Comparison of ENCODE assay signal across 8 mouse cellular contexts in genomic region chr10:78457495-78458347, GRCm38 (mm10). TPM values are rescaled to one million over a fixed set of nuclear protein-coding genes. Genes with fewer than 3 reads are reported as not detected.
DNase-seq lines count a peak whose midpoint lies in the region; ATAC-seq and TF ChIP-seq lines count a peak whose summit lies in the region.

No protein-coding gene starts in this region.

- peaks cover 19% of the 10 kb centered on the region for H3K4me1 ChIP-seq in embryonic facial prominence, embryonic 15.5 days
- H3K4me1 ChIP-seq in heart, embryonic 14.5 days (ENCODE audit: control insufficient read depth in 2 of 2, insufficient read depth in 2 of 2, low read length in 2 of 2): peaks cover 5 to 9% of the 10 kb centered on the region in 2 experiments; a peak in 2 of 4 replicates
- H3K4me1 ChIP-seq in kidney, postnatal 0 days (replicated peaks; ENCODE audit: insufficient read depth, low read length): 0 out of 2 replicates have a peak, but pooled peaks cover 6% of the 10 kb centered on the region
- peaks cover 43% of the 10 kb centered on the region for H3K4me1 ChIP-seq in small intestine, adult 2 months (ENCODE audit: control insufficient read depth, insufficient read depth, insufficient read length, low read length)

- peak; percentile 35; the same call in 1 of the 2 replicates for TF ChIP-seq POLR2A in small intestine, adult 2 months (IDR thresholded peaks at IDR 0.05; ENCODE audit: low read depth, low read length)

- TF ChIP-seq CTCF in kidney, postnatal 0 days (IDR thresholded peaks at IDR 0.05; ENCODE audit: low read depth): peak; percentile 26; the same call in 1 of the 2 replicates
- peak; percentile 48; the same call in 1 of the 2 replicates for TF ChIP-seq CTCF in small intestine, adult 2 months (IDR thresholded peaks at IDR 0.05; ENCODE audit: extremely low read depth, insufficient read length, insufficient replicate concordance, low read depth, low read length)

- H3K9me3 ChIP-seq in embryonic facial prominence, embryonic 15.5 days (replicated peaks): no peaks in the 10 kb centered on the region
- no peaks in the 10 kb centered on the region for H3K9me3 ChIP-seq in heart, embryonic 14.5 days (ENCODE audit: control insufficient read depth, low read length)
- no peaks in the 10 kb centered on the region for H3K9me3 ChIP-seq in kidney, postnatal 0 days (replicated peaks; ENCODE audit: low read length)

- no peak for ATAC-seq in embryonic facial prominence, embryonic 15.5 days (ENCODE audit: insufficient number of reproducible peaks, low FRiP score, low TSS enrichment, low read depth)
- no peak for ATAC-seq in heart, embryonic 14.5 days (ENCODE audit: insufficient number of reproducible peaks, insufficient read depth, low FRiP score, low read depth)
- ATAC-seq in kidney, postnatal 0 days (replicated peaks; ENCODE audit: low FRiP score, low read depth): peak; percentile 52

- no peak overlapping the region for H3K9ac ChIP-seq in embryonic facial prominence, embryonic 15.5 days
- H3K9ac ChIP-seq in heart, embryonic 14.5 days (ENCODE audit: low read length): no peak overlapping the region
- no peak overlapping the region for H3K9ac ChIP-seq in kidney, postnatal 0 days (ENCODE audit: low read depth, low read length)

- no peaks in the 10 kb centered on the region for H3K36me3 ChIP-seq in embryonic facial prominence, embryonic 15.5 days
- no peaks in the 10 kb centered on the region for H3K36me3 ChIP-seq in heart, embryonic 14.5 days (ENCODE audit: control insufficient read depth, insufficient read depth, low read length)
- H3K36me3 ChIP-seq in kidney, postnatal 0 days (ENCODE audit: insufficient read depth, low read length): no peaks in the 10 kb centered on the region
- H3K36me3 ChIP-seq in small intestine, adult 2 months (ENCODE audit: control insufficient read depth, insufficient read depth, low read length): no peaks in the 10 kb centered on the region

- H3K4me2 ChIP-seq in embryonic facial prominence, embryonic 15.5 days (replicated peaks): peak overlapping the region; percentile 24
- H3K4me2 ChIP-seq in heart, embryonic 14.5 days (ENCODE audit: low read length): peak overlapping the region; percentile 17
- peak overlapping the region; percentile 28; the same call in 1 of the 2 replicates for H3K4me2 ChIP-seq in kidney, postnatal 0 days (ENCODE audit: low read length)

- peak; percentile 60 for DNase-seq in urinary bladder, postnatal 25 days (ENCODE audit: low spot score)
- DNase-seq in urinary bladder, postnatal 10 days (ENCODE audit: low spot score): no peak
- peak; percentile 71 for DNase-seq in kidney, postnatal 0 days (ENCODE audit: low spot score)
- peak; percentile 72 for DNase-seq in lung, postnatal 14 days
- DNase-seq in cerebellum, postnatal 25 days: no peak

- no peaks in the 10 kb centered on the region for H3K27me3 ChIP-seq in embryonic facial prominence, embryonic 15.5 days
- H3K27me3 ChIP-seq in heart, embryonic 14.5 days (ENCODE audit: control insufficient read depth, insufficient read depth, low read length): no peaks in the 10 kb centered on the region
- H3K27me3 ChIP-seq in kidney, postnatal 0 days (ENCODE audit: insufficient read depth, low read length): no peaks in the 10 kb centered on the region
- no peaks in the 10 kb centered on the region for H3K27me3 ChIP-seq in small intestine, adult 2 months (ENCODE audit: control insufficient read depth, insufficient read depth, low read length)

- H3K4me3 ChIP-seq in embryonic facial prominence, embryonic 15.5 days (replicated peaks): no peak overlapping the region
- no peak overlapping the region for H3K4me3 ChIP-seq in heart, embryonic 14.5 days (ENCODE audit: control insufficient read depth in 1 of 2, insufficient read depth in 1 of 2, low read depth in 1 of 2, low read length in 2 of 2)
- H3K4me3 ChIP-seq in kidney, postnatal 0 days (replicated peaks; ENCODE audit: low read depth, low read length): no peak overlapping the region
- H3K4me3 ChIP-seq in small intestine, adult 2 months (ENCODE audit: low read depth, low read length): peak overlapping the region; percentile 42

- 32% methylated on average over 10 of the region's 10 CpGs for WGBS in embryonic facial prominence, embryonic 15.5 days
- 28% methylated on average over 10 of the region's 10 CpGs for WGBS in heart, embryonic 14.5 days
- WGBS in kidney, postnatal 0 days: 20% methylated on average over 10 of the region's 10 CpGs
- 30% methylated on average over 10 of the region's 10 CpGs for WGBS in small intestine, adult 2 months

- peak overlapping the region; percentile 51; the same call in 1 of the 2 replicates for H3K27ac ChIP-seq in embryonic facial prominence, embryonic 15.5 days (replicated peaks)
- no peak overlapping the region for H3K27ac ChIP-seq in heart, embryonic 14.5 days (replicated peaks in 1 of 2; ENCODE audit: control insufficient read depth in 1 of 2, insufficient read depth in 1 of 2, low read depth in 2 of 2, low read length in 2 of 2)
- peak overlapping the region; percentile 56; the same call in 1 of the 2 replicates for H3K27ac ChIP-seq in kidney, postnatal 0 days
- peak overlapping the region; percentile 79 for H3K27ac ChIP-seq in small intestine, adult 2 months (ENCODE audit: insufficient read depth, low read depth, low read length)

RNA-seq across cellular contexts. Expression of gene Pdxk, which starts 7.1 kb away (rescaled TPM):
- 12.7 and 14.1 TPM in 2 replicates for polyA plus RNA-seq in embryonic facial prominence, embryonic 15.5 days (2015; fragmentation: Nextera tagmentation; extraction: Ambion mirVana)
- 4.0 and 4.5 TPM in 2 replicates for polyA plus RNA-seq in heart, embryonic 14.5 days (2014; fragmentation: Nextera tagmentation; extraction: Ambion mirVana)
- 24.0 and 25.2 TPM in 2 replicates for polyA plus RNA-seq in kidney, postnatal 0 days (2015; fragmentation: Nextera tagmentation; extraction: Ambion mirVana)
- polyA plus RNA-seq in small intestine, adult 2 months (2012; rRNA removed): 17.1 and 38.7 TPM in 2 replicates

RNA-seq across cellular contexts. Expression of gene Cstb, which starts 32.3 kb away (rescaled TPM):
- polyA plus RNA-seq in embryonic facial prominence, embryonic 15.5 days (2015; fragmentation: Nextera tagmentation; extraction: Ambion mirVana): 265 and 273 TPM in 2 replicates
- 123 and 124 TPM in 2 replicates for polyA plus RNA-seq in heart, embryonic 14.5 days (2014; fragmentation: Nextera tagmentation; extraction: Ambion mirVana)
- polyA plus RNA-seq in kidney, postnatal 0 days (2015; fragmentation: Nextera tagmentation; extraction: Ambion mirVana): 402 and 433 TPM in 2 replicates
- 11.8 and 21.1 TPM in 2 replicates for polyA plus RNA-seq in small intestine, adult 2 months (2012; rRNA removed)

RNA-seq across cellular contexts. Expression of gene Rrp1, which starts 44.9 kb away (rescaled TPM):
- 292 and 298 TPM in 2 replicates for polyA plus RNA-seq in embryonic facial prominence, embryonic 15.5 days (2015; fragmentation: Nextera tagmentation; extraction: Ambion mirVana)
- polyA plus RNA-seq in heart, embryonic 14.5 days (2014; fragmentation: Nextera tagmentation; extraction: Ambion mirVana): 176 and 191 TPM in 2 replicates
- polyA plus RNA-seq in kidney, postnatal 0 days (2015; fragmentation: Nextera tagmentation; extraction: Ambion mirVana): 232 and 262 TPM in 2 replicates
- 24.4 and 42.0 TPM in 2 replicates for polyA plus RNA-seq in small intestine, adult 2 months (2012; rRNA removed)

RNA-seq across cellular contexts. Expression of gene Olfr1358, which starts 59.5 kb away (rescaled TPM):
- 0.21 TPM in 1 of 2 replicates, not detected in the other for polyA plus RNA-seq in embryonic facial prominence, embryonic 15.5 days (2015; fragmentation: Nextera tagmentation; extraction: Ambion mirVana)
- not detected in 2 replicates for polyA plus RNA-seq in heart, embryonic 14.5 days (2014; fragmentation: Nextera tagmentation; extraction: Ambion mirVana)
- not detected in 2 replicates for polyA plus RNA-seq in kidney, postnatal 0 days (2015; fragmentation: Nextera tagmentation; extraction: Ambion mirVana)
- polyA plus RNA-seq in small intestine, adult 2 months (2012; rRNA removed): not detected in 2 replicates

Comparison
In these comparisons a context has a peak if more than half of its experiments do, and no peak if none do; other contexts are left out.
1. DNase-seq: peak in urinary bladder, postnatal 25 days (single experiment), kidney, postnatal 0 days (single experiment) and lung, postnatal 14 days (single experiment); none in urinary bladder, postnatal 10 days (single experiment) and cerebellum, postnatal 25 days (0 of 2).
2. H3K27ac ChIP-seq: peak in embryonic facial prominence, embryonic 15.5 days (single experiment), kidney, postnatal 0 days (single experiment) and small intestine, adult 2 months (single experiment); none in heart, embryonic 14.5 days (0 of 2).
3. Peak in every context shown above with its lines, with median percentiles within 50 percentile points of each other: H3K4me2 ChIP-seq.